Mouse (Mus musculus) embryo, embryonic 11.5 days (tissue): ENCODE measurements around the gene Zfp652.
"Not testable (repeated sequence)": the region's sequence is repeated elsewhere in the genome, so short reads cannot be mapped to it uniquely, and the experiment has no call there.

ENCODE experiments used
- DNase-seq: peaks from one replicate; pipeline ENCODE4 v3.0.0-alpha.2; 2012; ENCODE audit warnings: low read depth, low spot score

The Zfp652 gene

GRCm38 (mm10) chr11:95712085-95712562, 349 bp upstream of the Zfp652 start:
- DNase-seq, result no peak

- no peak for DNase-seq
Observed at GRCm38 (mm10) chr11:95713225-95713810, 845 bp downstream of the Zfp652 start.

GRCm38 (mm10) chr11:95713811-95714241, 1.4 kb downstream of the Zfp652 start:
- DNase-seq, result no peak

- DNase-seq, result no peak
Observed at GRCm38 (mm10) chr11:95714411-95714810, 1.9 kb downstream of the Zfp652 start.

GRCm38 (mm10) chr11:95716136-95716535, 3.7 kb downstream of the Zfp652 start:
- DNase-seq, result no peak

- DNase-seq, result no peak
Observed at GRCm38 (mm10) chr11:95719356-95719755, 6.9 kb downstream of the Zfp652 start.

GRCm38 (mm10) chr11:95723287-95723686, 10.8 kb downstream of the Zfp652 start, which contains the start of gene B130006D01Rik:
Gene B130006D01Rik, plus strand, starts transcription at chr11:95723587.
- no peak for DNase-seq

- no peak for DNase-seq
Observed at GRCm38 (mm10) chr11:95724466-95724865, 12.0 kb downstream of the Zfp652 start.

- no peak for DNase-seq
Observed at GRCm38 (mm10) chr11:95726156-95726555, 13.7 kb downstream of the Zfp652 start.

- DNase-seq, result no peak
Observed at GRCm38 (mm10) chr11:95727947-95728346, 15.5 kb downstream of the Zfp652 start.

- no peak for DNase-seq
Observed at GRCm38 (mm10) chr11:95728916-95729907, 16.7 kb downstream of the Zfp652 start.

GRCm38 (mm10) chr11:95734485-95734884, 22.0 kb downstream of the Zfp652 start:
- no peak for DNase-seq

- no peak for DNase-seq
Observed at GRCm38 (mm10) chr11:95737811-95738210, 25.3 kb downstream of the Zfp652 start.

GRCm38 (mm10) chr11:95744521-95744920, 32.0 kb downstream of the Zfp652 start:
- DNase-seq, result no peak

- DNase-seq, result no peak
Observed at GRCm38 (mm10) chr11:95746821-95747220, 34.3 kb downstream of the Zfp652 start.

GRCm38 (mm10) chr11:95748331-95748730, 35.9 kb downstream of the Zfp652 start:
- no peak for DNase-seq

GRCm38 (mm10) chr11:95749619-95750018, 37.1 kb downstream of the Zfp652 start:
- no peak for DNase-seq

GRCm38 (mm10) chr11:95750995-95751394, 38.5 kb downstream of the Zfp652 start:
- DNase-seq, result peak; percentile 51

GRCm38 (mm10) chr11:95755137-95755536, 42.7 kb downstream of the Zfp652 start:
- DNase-seq, result not testable (repeated sequence)

GRCm38 (mm10) chr11:95760521-95760920, 48.0 kb downstream of the Zfp652 start:
- DNase-seq, result no peak

- DNase-seq, result no peak
Observed at GRCm38 (mm10) chr11:95762996-95763395, 50.5 kb downstream of the Zfp652 start.

GRCm38 (mm10) chr11:95764806-95765205, 52.3 kb downstream of the Zfp652 start:
- no peak for DNase-seq
